In the genomic region with DNA sequence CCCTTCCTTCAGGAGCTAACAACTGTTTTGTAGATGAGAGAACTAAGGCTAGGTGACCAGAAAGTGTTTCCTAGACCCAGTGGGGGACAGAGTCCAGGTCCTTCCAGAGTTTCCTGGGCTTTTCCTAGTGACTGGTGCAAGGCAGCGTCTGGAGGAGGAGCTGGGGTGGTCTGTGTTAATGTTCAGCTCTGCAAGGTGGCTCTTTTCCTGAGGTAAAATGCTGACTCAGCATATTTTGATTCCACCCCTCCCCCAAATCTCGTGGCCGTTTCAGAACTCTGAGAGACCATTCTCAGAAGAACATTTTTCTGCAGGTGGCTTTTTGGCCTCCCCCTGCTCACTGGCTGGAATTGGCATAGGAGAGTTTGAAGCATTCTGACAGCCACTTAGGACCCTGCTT, we compare ENCODE assay signal across 24 mouse cellular contexts.
"Had no signal": no experiment of that assay in that cellular context is flagged by ENCODE, and none has a peak within 500 bp of the region (broad histone marks: within the 10 kb centered on the region; RNA-seq: fewer than 3 reads in every experiment).

No protein-coding gene starts in this region.

- DNase-seq: gastrocnemius, adult 2 months; gastrocnemius, postnatal 10 days; gastrocnemius, postnatal 25 days; heart, adult 18-20 months; heart, postnatal 14 days; heart, postnatal 36 days; kidney, adult 18-20 months; kidney, adult 8-10 months; kidney, postnatal 10 days; kidney, postnatal 25 days; left cerebral cortex, postnatal 4 days had no signal

- H3K4me3 ChIP-seq: gastrocnemius, adult 2 months; heart, embryonic 13.5 days; heart, embryonic 15.5 days; hindbrain, embryonic 13.5 days; hindbrain, embryonic 15.5 days; layer of hippocampus, adult 2 months; left cerebral cortex, adult 2 months; limb, embryonic 13.5 days; limb, embryonic 15.5 days; liver, embryonic 12.5 days had no signal

- H3K36me3 ChIP-seq: heart, embryonic 15.5 days; hindbrain, embryonic 13.5 days; hindbrain, embryonic 15.5 days; limb, embryonic 13.5 days; limb, embryonic 15.5 days; liver, embryonic 12.5 days had no signal

- H3K9me3 ChIP-seq: heart, embryonic 13.5 days; heart, embryonic 15.5 days; hindbrain, embryonic 13.5 days; hindbrain, embryonic 15.5 days; limb, embryonic 13.5 days; limb, embryonic 15.5 days; liver, embryonic 12.5 days had no signal

- H3K4me2 ChIP-seq: heart, embryonic 11.5 days; heart, embryonic 13.5 days; heart, embryonic 15.5 days; hindbrain, embryonic 13.5 days; hindbrain, embryonic 15.5 days; limb, embryonic 13.5 days; limb, embryonic 15.5 days; liver, embryonic 12.5 days had no signal

- ATAC-seq: hindbrain, postnatal 0 days; intestine, embryonic 16.5 days; liver, embryonic 12.5 days had no signal

- H3K27me3 ChIP-seq: heart, embryonic 13.5 days; heart, embryonic 15.5 days; hindbrain, embryonic 13.5 days; hindbrain, embryonic 15.5 days; limb, embryonic 13.5 days; limb, embryonic 15.5 days; liver, embryonic 12.5 days had no signal

- H3K4me1 ChIP-seq: liver, embryonic 12.5 days had no signal

- H3K9ac ChIP-seq: heart, embryonic 13.5 days; heart, embryonic 15.5 days; hindbrain, embryonic 13.5 days; hindbrain, embryonic 15.5 days; limb, embryonic 13.5 days; limb, embryonic 15.5 days; liver, embryonic 12.5 days; liver, embryonic 14.5 days had no signal

- H3K27ac ChIP-seq: gastrocnemius, adult 2 months; heart, embryonic 13.5 days; heart, embryonic 15.5 days; hindbrain, embryonic 13.5 days; hindbrain, embryonic 15.5 days; hindbrain, postnatal 0 days; layer of hippocampus, adult 2 months; left cerebral cortex, adult 2 months; limb, embryonic 13.5 days; limb, embryonic 15.5 days; liver, embryonic 12.5 days; liver, embryonic 14.5 days had no signal
